Mouse (Mus musculus): ENCODE data around the gene Myadm. TPM values are rescaled to one million over a fixed set of nuclear protein-coding genes. Genes with fewer than 3 reads are reported as not detected.

The Myadm gene
- polyA plus RNA-seq, 1 experiment, result 524 TPM

- no peak for DNase-seq
- Histone ChIP-seq H3K4me1 (ENCODE audit: control insufficient read depth, insufficient read depth, low read length) (peaks cover 19% of the 10 kb centered on the region), H3K4me3 (replicated peaks; ENCODE audit: extremely low read depth, low read depth, low read length) (no peak overlapping the region)
- TF ChIP-seq CTCF (IDR thresholded peaks at IDR 0.05; ENCODE audit: insufficient read depth, low read length) (no peak), POLR2A (IDR thresholded peaks at IDR 0.05; ENCODE audit: borderline replicate concordance, extremely low read depth, low read depth, low read length) (no peak)
- WGBS, result 90% methylated on average over 16 of the region's 16 CpGs
Observed at GRCm38 (mm10) chr7:3296711-3297110, 7.8 kb downstream of the Myadm start.

- WGBS, result 39% methylated on average over 7 of the region's 7 CpGs
- DNase-seq, result peak; percentile 11
- Histone ChIP-seq H3K4me3 (replicated peaks; ENCODE audit: extremely low read depth, low read depth, low read length) (no peak overlapping the region), H3K4me1 (ENCODE audit: control insufficient read depth, insufficient read depth, low read length) (peaks cover 34% of the 10 kb centered on the region)
- TF ChIP-seq POLR2A (IDR thresholded peaks at IDR 0.05; ENCODE audit: borderline replicate concordance, extremely low read depth, low read depth, low read length), result no peak
- peak; percentile 29 for TF ChIP-seq CTCF (IDR thresholded peaks at IDR 0.05; ENCODE audit: insufficient read depth, low read length)
Observed at GRCm38 (mm10) chr7:3299941-3300617, 11.2 kb downstream of the Myadm start.

GRCm38 (mm10) chr7:3300891-3301627, 12.2 kb downstream of the Myadm start:
- TF ChIP-seq POLR2A (IDR thresholded peaks at IDR 0.05; ENCODE audit: borderline replicate concordance, extremely low read depth, low read depth, low read length) (no peak), CTCF (IDR thresholded peaks at IDR 0.05; ENCODE audit: insufficient read depth, low read length) (no peak)
- no peak for DNase-seq
- WGBS, result 71% methylated on average over 8 of the region's 8 CpGs

GRCm38 (mm10) chr7:3301628-3302555, 13.0 kb downstream of the Myadm start:
- WGBS, result 4% methylated on average over 33 of the region's 33 CpGs
- Histone ChIP-seq H3K4me3 (replicated peaks; ENCODE audit: extremely low read depth, low read depth, low read length) (peak overlapping the region; percentile 17), H3K4me1 (ENCODE audit: control insufficient read depth, insufficient read depth, low read length) (peaks cover 29% of the 10 kb centered on the region)
- peak; percentile 16; the same call in 1 of the 2 replicates for TF ChIP-seq POLR2A (IDR thresholded peaks at IDR 0.05; ENCODE audit: borderline replicate concordance, extremely low read depth, low read depth, low read length)
- TF ChIP-seq CTCF (IDR thresholded peaks at IDR 0.05; ENCODE audit: insufficient read depth, low read length), result no peak
- DNase-seq, result peak; percentile 49

More at GRCm38 (mm10) chr7:3300891-3301627, 12.2 kb downstream of the Myadm start:
- Histone ChIP-seq H3K4me3 (replicated peaks; ENCODE audit: extremely low read depth, low read depth, low read length) (no peak overlapping the region), H3K4me1 (ENCODE audit: control insufficient read depth, insufficient read depth, low read length) (peaks cover 31% of the 10 kb centered on the region)

GRCm38 (mm10) chr7:3302556-3303275, 13.8 kb downstream of the Myadm start:
- no peak for TF ChIP-seq POLR2A (IDR thresholded peaks at IDR 0.05; ENCODE audit: borderline replicate concordance, extremely low read depth, low read depth, low read length)
- no peak for TF ChIP-seq CTCF (IDR thresholded peaks at IDR 0.05; ENCODE audit: insufficient read depth, low read length)
- no peak for DNase-seq
- peaks cover 23% of the 10 kb centered on the region for H3K4me1 ChIP-seq (ENCODE audit: control insufficient read depth, insufficient read depth, low read length)
- peak overlapping the region; percentile 41 for H3K4me3 ChIP-seq (replicated peaks; ENCODE audit: extremely low read depth, low read depth, low read length)
- WGBS, result 3% methylated on average over 16 of the region's 16 CpGs

GRCm38 (mm10) chr7:3303276-3303781, 14.4 kb downstream of the Myadm start:
- peak; percentile 24 for DNase-seq
- TF ChIP-seq CTCF (IDR thresholded peaks at IDR 0.05; ENCODE audit: insufficient read depth, low read length) (no peak), POLR2A (IDR thresholded peaks at IDR 0.05; ENCODE audit: borderline replicate concordance, extremely low read depth, low read depth, low read length) (no peak)
- Histone ChIP-seq H3K4me3 (replicated peaks; ENCODE audit: extremely low read depth, low read depth, low read length) (peak overlapping the region; percentile 41), H3K4me1 (ENCODE audit: control insufficient read depth, insufficient read depth, low read length) (peaks cover 23% of the 10 kb centered on the region)
- under 1% methylated on average over 29 of the region's 29 CpGs for WGBS

- TF ChIP-seq CTCF (IDR thresholded peaks at IDR 0.05; ENCODE audit: insufficient read depth, low read length) (no peak), POLR2A (IDR thresholded peaks at IDR 0.05; ENCODE audit: borderline replicate concordance, extremely low read depth, low read depth, low read length) (no peak)
- H3K4me1 ChIP-seq (ENCODE audit: control insufficient read depth, insufficient read depth, low read length), result peaks cover 23% of the 10 kb centered on the region
- no peak for DNase-seq
- WGBS, result 16% methylated on average over 12 of the region's 12 CpGs
- H3K4me3 ChIP-seq (replicated peaks; ENCODE audit: extremely low read depth, low read depth, low read length), result no peak overlapping the region
Observed at GRCm38 (mm10) chr7:3303789-3304188, 14.9 kb downstream of the Myadm start.

- WGBS, result 19% methylated on average over 10 of the region's 10 CpGs
- Histone ChIP-seq H3K4me3 (replicated peaks; ENCODE audit: extremely low read depth, low read depth, low read length) (no peak overlapping the region), H3K4me1 (ENCODE audit: control insufficient read depth, insufficient read depth, low read length) (peaks cover 23% of the 10 kb centered on the region)
- DNase-seq, result no peak
- no peak for TF ChIP-seq CTCF (IDR thresholded peaks at IDR 0.05; ENCODE audit: insufficient read depth, low read length)
- no peak for TF ChIP-seq POLR2A (IDR thresholded peaks at IDR 0.05; ENCODE audit: borderline replicate concordance, extremely low read depth, low read depth, low read length)
Observed at GRCm38 (mm10) chr7:3304298-3304697, 15.4 kb downstream of the Myadm start.
